Mouse (Mus musculus): ENCODE results near the gene Arcn1. TPM values are rescaled to one million over a fixed set of nuclear protein-coding genes. Genes with fewer than 3 reads are reported as not detected.

Gene Arcn1
- polyA plus RNA-seq, 1 experiment from 2014 or later, result 160 TPM

DNA sequence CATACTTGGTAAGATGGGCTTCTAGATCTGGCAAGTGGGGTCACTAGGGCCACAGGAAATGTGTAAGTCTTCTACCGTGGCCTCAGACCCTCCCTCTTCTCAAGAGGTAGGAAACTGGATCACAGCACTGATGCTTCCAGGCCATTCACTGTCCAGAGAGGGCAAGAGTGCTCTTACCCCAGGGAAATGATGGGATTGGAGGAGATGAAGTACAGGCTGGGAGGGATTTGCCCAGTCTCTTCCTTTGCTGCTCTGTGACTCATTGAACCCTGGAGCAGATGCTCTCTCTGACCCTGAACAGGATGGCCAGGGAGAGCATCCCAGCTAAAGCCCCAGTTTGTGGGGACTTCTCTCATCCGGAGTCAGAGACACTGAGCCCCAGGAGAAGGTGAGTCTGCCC, 43.0 kb downstream of the Arcn1 start:
- Histone ChIP-seq H3K36me3 (ENCODE audit: control insufficient read depth, insufficient read depth, low read length) (no peaks in the 10 kb centered on the region), H3K4me2 (ENCODE audit: low read length) (no peak overlapping the region), H3K27me3 (ENCODE audit: control insufficient read depth, insufficient read depth, low read length) (no peaks in the 10 kb centered on the region), H3K4me1 (ENCODE audit: control insufficient read depth, insufficient read depth, low read length) (peaks cover 52% of the 10 kb centered on the region), H3K9me3 (ENCODE audit: control insufficient read depth, low read length) (no peaks in the 10 kb centered on the region), H3K9ac (replicated peaks; ENCODE audit: low read length) (no peak overlapping the region), H3K4me3 (replicated peaks; ENCODE audit: low read depth, low read length) (no peak overlapping the region), H3K27ac (replicated peaks; ENCODE audit: low read depth, low read length) (peak overlapping the region; percentile 37; the same call in 1 of the 2 replicates)
- 28% methylated on average over 2 of the region's 2 CpGs for WGBS
- ATAC-seq (ENCODE audit: low FRiP score, low TSS enrichment), result no peak
- DNase-seq, result no peak

DNA sequence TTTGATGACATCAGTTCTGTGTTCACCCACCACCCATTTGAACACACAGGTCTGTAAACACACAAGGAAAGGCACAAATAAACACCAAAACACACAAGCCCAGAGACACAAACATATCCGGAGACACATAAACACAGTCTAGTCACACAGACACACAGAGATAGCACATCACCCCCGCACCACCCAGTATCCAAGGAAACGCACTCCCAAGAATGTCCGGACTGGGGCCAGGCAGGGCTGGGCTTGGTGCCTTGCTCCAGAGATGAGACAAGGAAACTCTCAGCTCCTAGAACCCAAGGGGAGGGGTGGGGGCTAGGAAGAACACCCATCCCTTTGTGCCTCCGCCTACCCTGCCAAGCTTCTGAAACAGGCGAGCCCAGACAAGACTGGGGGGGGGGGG, 43.4 kb downstream of the Arcn1 start:
- Histone ChIP-seq H3K4me3 (replicated peaks; ENCODE audit: low read depth, low read length) (no peak overlapping the region), H3K4me1 (ENCODE audit: control insufficient read depth, insufficient read depth, low read length) (peaks cover 56% of the 10 kb centered on the region), H3K9ac (replicated peaks; ENCODE audit: low read length) (no peak overlapping the region), H3K9me3 (ENCODE audit: control insufficient read depth, low read length) (no peaks in the 10 kb centered on the region), H3K4me2 (ENCODE audit: low read length) (no peak overlapping the region), H3K36me3 (ENCODE audit: control insufficient read depth, insufficient read depth, low read length) (no peaks in the 10 kb centered on the region), H3K27ac (replicated peaks; ENCODE audit: low read depth, low read length) (peak overlapping the region; percentile 60; the same call in 1 of the 2 replicates), H3K27me3 (ENCODE audit: control insufficient read depth, insufficient read depth, low read length) (no peaks in the 10 kb centered on the region)
- peak; percentile 53 for DNase-seq
- no peak for ATAC-seq (ENCODE audit: low FRiP score, low TSS enrichment)
- 27% methylated on average over 6 of the region's 6 CpGs for whole genome bisulfite sequencing

DNA sequence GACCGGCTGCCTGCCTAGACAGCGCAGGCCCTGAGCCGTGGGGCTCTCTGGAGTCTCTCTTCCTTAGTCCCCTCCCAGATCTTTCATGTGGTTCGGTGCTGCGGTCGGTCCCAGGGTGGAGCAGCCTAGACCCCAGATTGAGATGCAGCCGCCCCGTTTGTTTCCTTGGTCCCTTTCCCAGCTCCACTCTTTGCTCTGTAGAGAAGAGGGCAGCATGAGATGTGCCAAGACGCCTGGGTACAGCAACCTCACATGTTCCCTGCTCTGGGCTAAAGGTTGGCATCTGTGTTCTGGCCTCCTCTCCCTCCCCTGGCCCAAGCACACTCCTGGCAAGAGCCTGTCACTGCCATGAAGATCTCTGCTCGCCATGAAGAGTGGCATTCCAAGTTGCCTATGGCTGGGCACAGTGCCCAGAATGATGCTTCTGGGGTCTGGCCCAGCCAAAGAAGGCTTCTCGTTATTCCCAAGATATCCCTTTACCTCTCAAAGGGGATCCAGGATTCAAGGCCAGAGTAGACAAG, 44.1 kb downstream of the Arcn1 start:
- peak overlapping the region; percentile 60 for H3K27ac ChIP-seq (replicated peaks; ENCODE audit: low read depth, low read length)
- H3K4me2 ChIP-seq (ENCODE audit: low read length), result no peak overlapping the region
- DNase-seq, result peak; percentile 54
- WGBS, result 67% methylated on average over 11 of the region's 11 CpGs
- H3K9ac ChIP-seq (replicated peaks; ENCODE audit: low read length), result no peak overlapping the region; the same call in 1 of the 2 replicates
- no peaks in the 10 kb centered on the region for H3K36me3 ChIP-seq (ENCODE audit: control insufficient read depth, insufficient read depth, low read length)
- H3K9me3 ChIP-seq (ENCODE audit: control insufficient read depth, low read length), result no peaks in the 10 kb centered on the region
- H3K4me3 ChIP-seq (replicated peaks; ENCODE audit: low read depth, low read length), result no peak overlapping the region
- H3K4me1 ChIP-seq (ENCODE audit: control insufficient read depth, insufficient read depth, low read length), result peaks cover 58% of the 10 kb centered on the region
- H3K27me3 ChIP-seq (ENCODE audit: control insufficient read depth, insufficient read depth, low read length), result no peaks in the 10 kb centered on the region
- no peak for ATAC-seq (ENCODE audit: low FRiP score, low TSS enrichment)

DNA sequence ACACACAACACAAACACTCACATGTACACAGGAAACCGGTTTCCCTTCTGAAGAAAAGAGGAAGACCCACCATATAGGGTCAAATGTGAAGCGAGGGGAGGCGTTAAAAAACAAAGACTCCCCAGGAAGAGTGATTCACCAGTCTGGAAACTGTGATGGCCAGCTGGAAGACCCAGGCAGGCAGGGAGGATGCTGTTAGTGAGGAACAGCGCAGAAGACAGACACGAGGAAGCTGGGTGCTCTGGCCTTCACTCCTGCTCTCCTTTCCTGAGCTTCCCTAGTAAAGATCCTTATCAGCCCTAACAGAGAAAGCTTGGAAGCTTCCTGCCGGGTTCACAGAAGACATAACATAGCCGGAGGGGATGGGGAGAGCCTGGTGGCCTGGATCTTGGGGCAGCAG, 44.6 kb downstream of the Arcn1 start:
- Histone ChIP-seq H3K27ac (replicated peaks; ENCODE audit: low read depth, low read length) (peak overlapping the region; percentile 60), H3K36me3 (ENCODE audit: control insufficient read depth, insufficient read depth, low read length) (peaks cover 4% of the 10 kb centered on the region), H3K4me2 (ENCODE audit: low read length) (no peak overlapping the region), H3K4me3 (replicated peaks; ENCODE audit: low read depth, low read length) (no peak overlapping the region), H3K9me3 (ENCODE audit: control insufficient read depth, low read length) (no peaks in the 10 kb centered on the region), H3K4me1 (ENCODE audit: control insufficient read depth, insufficient read depth, low read length) (peaks cover 58% of the 10 kb centered on the region), H3K27me3 (ENCODE audit: control insufficient read depth, insufficient read depth, low read length) (no peaks in the 10 kb centered on the region), H3K9ac (replicated peaks; ENCODE audit: low read length) (no peak overlapping the region; the same call in 1 of the 2 replicates)
- no peak for DNase-seq
- WGBS, result 53% methylated on average over 7 of the region's 7 CpGs
- ATAC-seq (ENCODE audit: low FRiP score, low TSS enrichment), result no peak

DNA sequence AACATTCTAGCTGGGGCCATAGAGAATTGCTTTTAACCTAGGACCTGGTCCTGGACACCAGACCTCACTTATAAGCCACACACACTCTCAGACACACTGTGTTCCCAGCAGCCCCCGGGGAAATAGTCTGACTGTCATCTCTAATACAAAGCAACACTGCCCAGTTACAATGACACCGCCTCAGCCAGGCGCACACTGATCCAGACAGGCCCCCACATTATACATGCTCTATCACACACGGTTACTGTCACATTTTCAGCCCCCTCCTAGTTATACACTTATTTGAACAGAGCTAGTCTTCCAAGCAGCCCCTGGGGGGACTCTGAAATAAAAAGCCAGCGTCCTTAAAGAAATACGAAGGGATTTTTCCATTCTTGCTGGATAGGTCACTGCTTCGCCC, 45.1 kb downstream of the Arcn1 start:
- H3K36me3 ChIP-seq (ENCODE audit: control insufficient read depth, insufficient read depth, low read length), result peaks cover 8% of the 10 kb centered on the region
- WGBS, result 46% methylated on average over 7 of the region's 7 CpGs
- no peak overlapping the region for H3K4me2 ChIP-seq (ENCODE audit: low read length)
- ATAC-seq (ENCODE audit: low FRiP score, low TSS enrichment) (no peak), DNase-seq (no peak)
- no peaks in the 10 kb centered on the region for H3K9me3 ChIP-seq (ENCODE audit: control insufficient read depth, low read length)
- H3K27ac ChIP-seq (replicated peaks; ENCODE audit: low read depth, low read length), result peak overlapping the region; percentile 60; the same call in 1 of the 2 replicates
- no peak overlapping the region for H3K4me3 ChIP-seq (replicated peaks; ENCODE audit: low read depth, low read length)
- H3K27me3 ChIP-seq (ENCODE audit: control insufficient read depth, insufficient read depth, low read length), result no peaks in the 10 kb centered on the region
- H3K9ac ChIP-seq (replicated peaks; ENCODE audit: low read length), result no peak overlapping the region
- H3K4me1 ChIP-seq (ENCODE audit: control insufficient read depth, insufficient read depth, low read length), result peaks cover 58% of the 10 kb centered on the region

DNA sequence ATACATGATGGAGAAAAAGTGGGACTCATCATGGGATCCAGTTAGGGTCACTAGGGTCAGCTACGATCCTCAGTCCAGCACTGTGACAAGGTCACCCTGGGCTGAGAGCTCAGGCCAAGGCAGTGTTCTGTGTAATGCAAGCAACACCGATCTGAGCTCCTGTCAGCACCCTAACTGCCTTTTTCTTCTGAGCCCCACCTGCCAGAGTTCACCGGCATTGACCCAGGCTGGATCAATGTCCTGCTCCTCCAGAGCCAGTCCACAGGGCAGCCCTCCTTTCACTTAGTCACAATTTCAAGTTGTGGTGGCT, 45.8 kb downstream of the Arcn1 start:
- no peak for ATAC-seq (ENCODE audit: low FRiP score, low TSS enrichment)
- Histone ChIP-seq H3K4me2 (ENCODE audit: low read length) (peak overlapping the region; percentile 62), H3K9ac (replicated peaks; ENCODE audit: low read length) (0 out of 2 replicates have a peak overlapping the region, but pooled peaks have one; percentile 95)

DNA sequence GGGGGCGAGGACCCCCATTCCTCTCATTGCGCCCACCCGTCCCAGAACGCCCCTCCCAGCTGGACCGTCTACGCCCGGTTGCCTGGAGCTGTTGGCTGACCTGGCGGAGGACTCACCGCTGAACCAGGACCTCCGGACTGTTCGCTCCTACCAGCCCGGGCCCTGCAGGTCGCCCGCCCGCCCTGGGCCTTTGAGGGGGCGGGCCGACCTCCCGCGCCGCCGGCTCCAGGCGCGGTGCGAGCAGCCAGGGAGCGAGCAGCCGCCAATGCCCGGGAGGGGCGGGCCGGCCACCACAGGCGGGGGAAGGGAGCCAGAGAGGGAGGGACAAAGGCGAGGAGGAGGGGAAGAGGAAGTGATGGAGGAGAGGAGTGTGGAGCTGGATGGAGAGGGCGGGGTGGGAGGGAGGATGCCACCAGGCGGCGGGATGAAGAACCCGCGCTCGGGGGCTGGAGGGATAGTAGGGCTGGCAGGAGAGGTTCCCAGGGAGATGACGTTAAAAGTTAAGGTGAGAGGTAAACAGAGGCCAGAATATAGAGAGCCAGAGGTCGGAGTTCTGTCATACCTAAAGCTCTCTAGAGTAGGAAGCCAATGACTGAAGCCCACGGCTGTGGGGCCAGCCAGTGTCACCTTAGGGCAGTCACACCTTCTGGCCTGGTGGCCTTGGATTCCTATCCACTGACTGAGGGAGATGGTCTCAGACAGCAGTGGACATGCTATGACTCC, 46.3 kb downstream of the Arcn1 start:
- peaks cover 52% of the 10 kb centered on the region for H3K4me1 ChIP-seq (ENCODE audit: control insufficient read depth, insufficient read depth, low read length)
- H3K9ac ChIP-seq (replicated peaks; ENCODE audit: low read length), result peak overlapping the region; percentile 95
- peak; percentile 89 for DNase-seq
- H3K27ac ChIP-seq (replicated peaks; ENCODE audit: low read depth, low read length), result peak overlapping the region; percentile 86
- H3K27me3 ChIP-seq (ENCODE audit: control insufficient read depth, insufficient read depth, low read length), result no peaks in the 10 kb centered on the region
- H3K9me3 ChIP-seq (ENCODE audit: control insufficient read depth, low read length), result no peaks in the 10 kb centered on the region
- ATAC-seq (ENCODE audit: low FRiP score, low TSS enrichment), result peak; percentile 86
- H3K4me2 ChIP-seq (ENCODE audit: low read length), result peak overlapping the region; percentile 62
- peak overlapping the region; percentile 67 for H3K4me3 ChIP-seq (replicated peaks; ENCODE audit: low read depth, low read length)
- peaks cover 21% of the 10 kb centered on the region for H3K36me3 ChIP-seq (ENCODE audit: control insufficient read depth, insufficient read depth, low read length)
- 1% methylated on average over 40 of the region's 40 CpGs for whole genome bisulfite sequencing

More for the DNA sequence above, 45.8 kb downstream of the Arcn1 start:
- no peak for DNase-seq
- peaks cover 16% of the 10 kb centered on the region for H3K36me3 ChIP-seq (ENCODE audit: control insufficient read depth, insufficient read depth, low read length)
- peak overlapping the region; percentile 86 for H3K27ac ChIP-seq (replicated peaks; ENCODE audit: low read depth, low read length)
- WGBS, result 88% methylated on average over 3 of the region's 3 CpGs
- peak overlapping the region; percentile 67 for H3K4me3 ChIP-seq (replicated peaks; ENCODE audit: low read depth, low read length)
- no peaks in the 10 kb centered on the region for H3K27me3 ChIP-seq (ENCODE audit: control insufficient read depth, insufficient read depth, low read length)
- no peaks in the 10 kb centered on the region for H3K9me3 ChIP-seq (ENCODE audit: control insufficient read depth, low read length)
- peaks cover 57% of the 10 kb centered on the region for H3K4me1 ChIP-seq (ENCODE audit: control insufficient read depth, insufficient read depth, low read length)

DNA sequence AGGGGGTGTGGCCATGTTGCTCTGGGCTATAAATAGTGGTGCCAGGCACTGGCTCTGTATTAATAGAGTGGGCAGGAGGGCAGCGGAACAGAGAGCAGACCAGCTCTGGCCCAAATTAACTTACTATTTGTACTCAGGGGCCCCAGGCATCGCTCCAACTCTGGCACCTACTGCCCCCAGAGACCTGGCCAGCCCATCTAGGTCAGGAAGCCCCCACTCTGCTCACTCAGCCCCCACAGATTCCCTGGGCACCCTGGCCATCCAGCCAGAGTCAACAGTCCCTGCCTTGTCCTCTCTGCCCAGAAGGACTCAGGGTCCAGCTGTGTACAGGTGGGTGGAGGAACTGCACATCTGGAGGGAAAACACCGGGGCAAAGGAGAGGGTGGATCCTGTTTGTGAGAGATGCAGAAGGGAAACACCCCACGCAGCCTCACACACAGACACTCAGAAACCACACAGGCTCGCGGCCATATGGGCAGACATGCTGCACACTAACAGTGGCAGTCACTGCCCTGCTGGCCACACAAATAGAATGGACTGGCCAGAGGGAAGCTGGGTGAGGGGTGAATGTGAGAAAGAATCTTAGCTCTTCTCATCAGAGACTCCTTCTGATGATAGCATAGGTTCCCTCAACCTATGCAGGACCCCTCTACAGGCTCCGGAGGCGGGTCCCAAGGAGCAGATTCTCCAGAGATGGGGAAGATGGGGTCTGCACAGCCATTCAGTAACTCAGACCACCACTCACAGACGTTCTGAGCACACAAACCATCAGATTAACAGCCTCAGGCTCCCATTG, 47.1 kb downstream of the Arcn1 start:
- Histone ChIP-seq H3K4me1 (ENCODE audit: control insufficient read depth, insufficient read depth, low read length) (peaks cover 44% of the 10 kb centered on the region), H3K4me2 (ENCODE audit: low read length) (peak overlapping the region; percentile 62), H3K9ac (replicated peaks; ENCODE audit: low read length) (peak overlapping the region; percentile 95), H3K9me3 (ENCODE audit: control insufficient read depth, low read length) (no peaks in the 10 kb centered on the region), H3K36me3 (ENCODE audit: control insufficient read depth, insufficient read depth, low read length) (peaks cover 29% of the 10 kb centered on the region), H3K27ac (replicated peaks; ENCODE audit: low read depth, low read length) (peak overlapping the region; percentile 86), H3K27me3 (ENCODE audit: control insufficient read depth, insufficient read depth, low read length) (no peaks in the 10 kb centered on the region), H3K4me3 (replicated peaks; ENCODE audit: low read depth, low read length) (peak overlapping the region; percentile 67)
- 15% methylated on average over 9 of the region's 9 CpGs for WGBS
- ATAC-seq (ENCODE audit: low FRiP score, low TSS enrichment), result peak; percentile 8; the same call in 1 of the 2 replicates
- DNase-seq, result peak; percentile 51
